Mouse (Mus musculus): ENCODE data around the gene Cpne8.
"Not testable (repeated sequence)": the region's sequence is repeated elsewhere in the genome, so short reads cannot be mapped to it uniquely, and the experiment has no call there.

The Cpne8 gene

DNA sequence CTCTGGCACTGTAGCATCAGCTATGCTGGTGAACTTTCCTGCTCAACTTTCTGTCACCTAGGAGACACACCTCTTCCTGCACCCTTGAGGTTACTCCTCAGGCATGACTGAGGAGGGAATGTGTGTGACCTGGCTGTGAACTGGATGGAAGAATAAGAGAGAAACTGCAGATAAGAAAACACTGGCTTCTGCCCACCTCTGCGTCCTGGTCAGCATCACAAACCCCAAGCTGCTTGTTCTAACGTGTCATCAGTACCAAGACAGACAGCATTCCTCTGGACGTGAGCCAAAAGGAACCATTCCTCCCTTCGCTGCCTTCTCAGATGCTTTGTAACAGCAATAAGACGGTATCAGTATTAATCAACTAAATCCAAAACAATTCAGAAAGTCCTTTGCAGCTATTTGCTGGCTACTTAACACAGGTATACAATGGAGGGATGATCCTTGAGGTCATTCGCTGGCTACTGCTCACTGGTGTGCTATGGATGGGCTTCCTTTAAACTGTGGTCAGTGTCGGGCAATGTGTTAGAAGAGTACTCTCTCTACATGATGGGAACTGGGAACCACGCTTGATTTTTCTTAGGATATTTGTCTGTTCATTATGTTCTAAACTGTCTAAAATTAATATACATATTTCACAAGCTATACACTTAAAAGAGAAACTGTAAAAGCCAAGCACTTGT is 63.0 kb downstream of the Cpne8 start:
- no peak for DNase-seq (ENCODE audit: extremely low spot score, low spot score)

DNA sequence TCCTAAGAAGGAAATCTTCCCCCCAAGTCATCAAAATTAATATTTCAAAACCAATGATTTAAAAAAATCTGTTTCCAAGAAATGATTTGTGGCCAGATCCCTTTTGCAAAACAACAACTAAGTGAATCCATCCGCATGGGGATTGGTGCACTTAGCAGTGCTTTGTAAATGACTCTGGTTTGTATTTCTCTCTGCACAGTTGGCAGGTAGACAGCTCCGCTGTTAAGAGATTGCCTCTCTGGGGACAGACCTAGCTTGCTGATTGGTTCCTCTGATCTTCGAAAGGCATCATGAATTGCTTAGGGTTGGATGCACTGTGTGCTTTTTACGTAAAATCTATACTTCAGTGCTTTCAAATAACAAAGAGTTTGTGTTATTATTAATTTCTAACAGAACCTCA is 68.5 kb downstream of the Cpne8 start:
- not testable (repeated sequence) for DNase-seq (ENCODE audit: extremely low spot score, low spot score)

GRCm38 (mm10) chr15:90609836-90610415 is 69.3 kb downstream of the Cpne8 start:
- no peak for DNase-seq (ENCODE audit: extremely low spot score, low spot score)

DNA sequence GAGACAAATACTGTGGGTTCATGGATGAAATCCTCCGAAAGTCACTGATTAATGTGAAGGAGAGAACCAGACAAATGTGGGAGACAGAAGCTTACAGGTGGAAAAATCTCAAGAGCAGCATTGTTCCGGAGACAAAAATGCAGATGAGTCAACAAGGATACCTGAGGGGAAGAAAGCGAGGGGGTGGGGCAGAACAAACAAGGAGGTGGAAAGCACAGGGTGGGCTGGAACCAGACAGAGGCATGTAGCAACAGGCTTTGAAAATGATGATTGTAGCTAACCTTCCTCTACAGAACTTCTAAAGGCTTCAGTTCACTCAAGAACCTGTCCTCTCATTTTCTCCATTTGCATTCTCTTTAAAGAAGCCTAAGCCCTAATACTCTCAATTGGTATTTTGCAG is 70.9 kb downstream of the Cpne8 start:
- DNase-seq (ENCODE audit: extremely low spot score, low spot score) = no peak

- DNase-seq (ENCODE audit: extremely low spot score, low spot score) = no peak
Observed at GRCm38 (mm10) chr15:90607181-90607580, 72.1 kb downstream of the Cpne8 start.

GRCm38 (mm10) chr15:90603676-90604075 is 75.6 kb downstream of the Cpne8 start:
- no peak for DNase-seq (ENCODE audit: extremely low spot score, low spot score)

DNA sequence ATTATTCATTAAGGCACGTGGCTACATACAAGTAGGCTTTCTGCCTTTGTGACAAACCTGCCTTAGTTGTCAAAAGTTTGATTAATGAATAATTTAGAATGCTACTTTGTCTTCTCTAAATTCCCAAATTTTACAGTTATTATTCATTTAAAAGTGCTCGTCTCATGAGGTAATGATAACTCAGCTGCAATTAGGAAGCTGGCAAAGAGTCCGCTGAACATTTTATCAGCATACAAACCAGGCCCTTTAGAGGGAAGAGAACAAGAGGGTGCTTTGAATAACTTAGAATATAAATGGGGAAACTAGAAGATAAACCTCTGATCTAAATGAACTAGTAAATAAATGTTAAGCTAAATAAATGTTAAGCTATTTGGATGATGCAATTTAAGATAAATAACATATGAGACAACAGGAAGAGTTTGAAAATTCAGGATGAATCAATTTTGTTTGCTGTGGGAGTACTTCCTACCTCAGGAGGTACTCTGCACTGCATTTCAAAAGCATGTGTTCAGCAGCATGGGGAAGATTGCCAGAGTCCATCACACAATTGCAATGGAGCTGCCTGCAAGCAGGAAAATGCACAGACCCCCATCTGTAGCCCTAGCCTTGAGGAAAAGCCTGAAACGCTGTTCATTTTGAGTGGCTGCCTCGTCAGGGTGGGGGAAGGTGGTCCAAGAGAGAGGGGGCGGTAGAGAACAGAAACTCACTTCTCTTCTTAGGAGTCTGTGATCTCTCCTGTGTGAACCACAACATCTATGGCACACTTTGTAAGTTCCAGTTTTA is 81.3 kb downstream of the Cpne8 start:
- DNase-seq (ENCODE audit: extremely low spot score, low spot score) = no peak

DNA sequence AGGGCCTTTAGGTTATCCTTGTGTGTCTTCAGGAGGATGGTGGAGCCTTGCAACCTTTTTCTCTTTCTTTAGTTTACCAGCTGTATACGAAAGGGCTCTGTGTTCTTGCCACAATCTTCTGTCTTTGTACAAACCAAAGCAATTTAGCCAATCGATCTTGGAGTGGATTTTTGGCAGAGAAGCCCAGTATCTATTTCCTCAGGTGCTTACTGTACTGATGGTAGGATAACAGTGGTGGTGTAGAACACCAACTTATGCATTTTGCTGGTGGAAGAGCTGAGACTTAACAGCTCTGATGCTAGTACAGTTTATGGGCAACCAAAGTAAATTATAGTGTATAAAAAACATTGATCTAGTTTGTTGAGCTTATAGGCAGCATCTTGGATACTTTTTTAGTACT is 83.6 kb downstream of the Cpne8 start:
- DNase-seq (ENCODE audit: extremely low spot score, low spot score) = no peak

DNA sequence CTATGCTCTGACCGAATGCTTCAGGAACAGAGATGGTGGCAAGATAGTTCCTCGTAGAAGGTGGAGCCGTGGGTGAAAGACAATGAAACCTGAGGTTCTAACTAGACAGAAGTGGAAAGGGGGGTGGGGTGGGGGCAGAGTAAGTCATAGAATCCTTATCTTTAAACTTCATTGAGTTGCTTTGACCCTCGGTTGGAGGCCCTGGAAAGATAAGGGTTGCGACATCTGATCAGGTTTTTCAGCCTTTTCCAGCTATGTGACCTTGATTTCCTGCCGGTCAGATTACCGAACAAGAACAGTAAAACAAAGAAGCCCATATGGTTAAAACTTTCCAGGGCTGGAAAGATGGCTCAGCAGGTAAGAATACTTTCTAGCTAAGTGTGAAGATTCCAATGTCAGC is 89.6 kb downstream of the Cpne8 start:
- DNase-seq (ENCODE audit: extremely low spot score, low spot score) = no peak

- no peak for DNase-seq (ENCODE audit: extremely low spot score, low spot score)
Observed at GRCm38 (mm10) chr15:90577402-90577801, 101.8 kb downstream of the Cpne8 start.

- no peak for DNase-seq (ENCODE audit: extremely low spot score, low spot score)
Observed at GRCm38 (mm10) chr15:90569246-90569645, 110.0 kb downstream of the Cpne8 start.

DNA sequence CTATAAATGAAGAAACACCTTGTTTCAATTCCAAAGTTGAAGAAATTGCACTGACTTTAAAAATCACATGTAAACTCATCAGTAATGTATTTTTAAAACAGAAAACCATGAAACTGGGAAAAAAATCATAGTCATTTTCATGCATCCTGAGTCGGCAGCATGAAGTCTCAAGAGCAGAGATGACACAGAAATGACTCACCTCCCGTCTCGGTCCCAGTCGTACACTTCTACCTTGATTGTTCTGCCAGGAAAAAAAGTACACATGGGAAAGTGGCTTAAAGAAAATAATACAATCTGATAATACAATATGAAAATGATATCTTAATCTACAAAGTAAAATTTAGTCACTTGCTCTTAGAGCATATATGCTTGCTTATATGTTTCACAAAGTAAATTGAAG is 111.2 kb downstream of the Cpne8 start:
- DNase-seq (ENCODE audit: extremely low spot score, low spot score) = no peak

GRCm38 (mm10) chr15:90563996-90564395 is 115.2 kb downstream of the Cpne8 start:
- DNase-seq (ENCODE audit: extremely low spot score, low spot score) = no peak

- no peak for DNase-seq (ENCODE audit: extremely low spot score, low spot score)
Observed at GRCm38 (mm10) chr15:90561613-90562012, 117.6 kb downstream of the Cpne8 start.

DNA sequence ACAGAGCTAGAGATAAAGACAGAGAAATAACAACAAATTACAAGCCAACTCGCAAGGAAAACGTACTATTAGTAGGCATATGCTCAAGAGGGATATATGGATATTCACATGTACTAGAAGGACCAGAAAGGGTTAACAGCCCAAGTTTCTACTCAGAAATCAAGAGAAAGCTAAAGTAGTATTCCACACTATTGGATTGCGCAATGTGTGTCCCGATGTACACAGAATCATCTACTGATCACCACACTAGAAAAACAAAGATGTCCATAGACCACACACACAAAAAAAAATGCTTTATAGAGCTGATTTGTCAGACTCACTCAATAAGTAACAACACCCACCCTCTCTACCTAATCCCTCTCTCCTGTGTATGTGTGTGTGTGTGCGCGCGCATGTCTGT is 130.6 kb downstream of the Cpne8 start:
- DNase-seq (ENCODE audit: extremely low spot score, low spot score) = no peak

GRCm38 (mm10) chr15:90543447-90543846 is 135.8 kb downstream of the Cpne8 start:
- no peak for DNase-seq (ENCODE audit: extremely low spot score, low spot score)

GRCm38 (mm10) chr15:90542126-90542525 is 137.1 kb downstream of the Cpne8 start:
- DNase-seq (ENCODE audit: extremely low spot score, low spot score) = no peak

- DNase-seq (ENCODE audit: extremely low spot score, low spot score) = no peak
Observed at GRCm38 (mm10) chr15:90536311-90537202, 142.7 kb downstream of the Cpne8 start.

DNA sequence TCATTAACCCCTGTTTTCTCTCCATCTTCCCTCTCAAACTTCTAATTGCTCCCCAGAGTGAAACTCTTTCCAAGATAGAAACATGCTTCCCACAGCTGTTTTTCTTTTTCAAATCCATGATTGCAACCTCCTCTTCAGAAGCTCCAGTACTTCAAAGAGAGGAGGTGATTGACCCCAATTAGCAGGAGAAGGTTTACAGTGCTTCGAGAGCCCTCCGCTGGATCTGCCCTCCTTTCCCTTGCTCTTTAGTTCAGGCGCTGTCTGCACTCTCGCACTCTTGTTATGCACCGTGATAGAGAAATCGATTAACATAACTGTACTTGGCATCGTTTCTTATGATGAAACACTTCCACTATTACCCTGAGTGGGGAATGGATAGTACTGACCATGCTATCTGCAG is 143.5 kb downstream of the Cpne8 start:
- DNase-seq (ENCODE audit: extremely low spot score, low spot score) = no peak

- DNase-seq (ENCODE audit: extremely low spot score, low spot score) = no peak
Observed at GRCm38 (mm10) chr15:90512769-90513168, 166.5 kb downstream of the Cpne8 start.

GRCm38 (mm10) chr15:90497080-90497479 is 182.2 kb downstream of the Cpne8 start:
- no peak for DNase-seq (ENCODE audit: extremely low spot score, low spot score)

DNA sequence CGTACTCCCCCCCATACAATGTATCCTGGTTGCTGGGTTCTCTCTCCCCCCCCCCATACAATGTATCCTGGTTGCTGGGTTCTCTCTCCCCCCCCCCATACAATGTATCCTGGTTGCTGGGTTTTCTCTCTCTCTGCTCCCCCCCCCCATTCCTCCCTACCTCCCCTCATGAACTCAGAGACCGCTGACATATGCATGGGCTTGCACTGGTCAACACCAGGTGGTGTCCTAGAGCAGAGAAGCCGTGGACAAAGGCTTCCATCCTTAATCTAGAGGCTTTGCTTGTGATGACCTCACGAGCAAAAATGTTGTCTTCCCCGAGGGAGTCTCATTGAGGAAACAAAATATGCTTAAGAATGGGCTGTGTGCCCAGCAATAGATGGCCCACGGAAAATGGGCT is 187.7 kb downstream of the Cpne8 start:
- no peak for DNase-seq (ENCODE audit: extremely low spot score, low spot score)

Measured in neural tube, embryonic 10.5 days (tissue).